Mouse (Mus musculus): ENCODE data around the gene Tas2r143. TPM values are rescaled to one million over a fixed set of nuclear protein-coding genes. Genes with fewer than 3 reads are reported as not detected.

The Tas2r143 gene
- polyA plus RNA-seq, 1 experiment from 2014 or later, result not detected

DNA sequence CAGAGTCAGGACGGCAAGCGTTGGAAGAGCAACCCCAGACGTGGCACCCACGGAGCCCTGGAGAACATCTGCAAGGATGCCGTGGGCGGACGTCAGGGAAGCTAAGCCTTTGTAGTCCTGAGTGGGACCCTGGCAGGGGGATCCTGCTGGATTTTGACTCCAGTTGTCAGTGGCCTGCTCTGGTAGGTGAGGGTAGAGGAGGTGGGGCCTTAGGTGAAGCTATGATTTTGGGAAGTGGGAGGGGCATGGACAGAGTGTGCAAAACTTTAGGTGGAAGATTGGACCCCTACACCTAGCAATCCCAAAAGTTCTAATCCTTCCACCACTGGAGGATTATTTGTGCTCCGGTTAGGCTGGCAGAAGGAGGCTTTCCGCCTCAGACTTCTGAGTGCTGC is 27.6 kb upstream of the Tas2r143 start:
- H3K36me3 ChIP-seq (replicated peaks), result no peaks in the 10 kb centered on the region
- peak; percentile 46 for ATAC-seq (replicated peaks)
- H3K4me1 ChIP-seq, result peaks cover 14% of the 10 kb centered on the region
- 22% methylated on average over 9 of the region's 9 CpGs for WGBS
- 0 out of 2 replicates have a peak, but pooled peaks cover 7% of the 10 kb centered on the region for H3K27me3 ChIP-seq (replicated peaks)
- peak overlapping the region; percentile 99 for H3K4me2 ChIP-seq
- peak overlapping the region; percentile 51; the same call in 1 of the 2 replicates for H3K4me3 ChIP-seq
- no peak overlapping the region for H3K9ac ChIP-seq
- H3K27ac ChIP-seq, result no peak overlapping the region
- no peaks in the 10 kb centered on the region for H3K9me3 ChIP-seq

DNA sequence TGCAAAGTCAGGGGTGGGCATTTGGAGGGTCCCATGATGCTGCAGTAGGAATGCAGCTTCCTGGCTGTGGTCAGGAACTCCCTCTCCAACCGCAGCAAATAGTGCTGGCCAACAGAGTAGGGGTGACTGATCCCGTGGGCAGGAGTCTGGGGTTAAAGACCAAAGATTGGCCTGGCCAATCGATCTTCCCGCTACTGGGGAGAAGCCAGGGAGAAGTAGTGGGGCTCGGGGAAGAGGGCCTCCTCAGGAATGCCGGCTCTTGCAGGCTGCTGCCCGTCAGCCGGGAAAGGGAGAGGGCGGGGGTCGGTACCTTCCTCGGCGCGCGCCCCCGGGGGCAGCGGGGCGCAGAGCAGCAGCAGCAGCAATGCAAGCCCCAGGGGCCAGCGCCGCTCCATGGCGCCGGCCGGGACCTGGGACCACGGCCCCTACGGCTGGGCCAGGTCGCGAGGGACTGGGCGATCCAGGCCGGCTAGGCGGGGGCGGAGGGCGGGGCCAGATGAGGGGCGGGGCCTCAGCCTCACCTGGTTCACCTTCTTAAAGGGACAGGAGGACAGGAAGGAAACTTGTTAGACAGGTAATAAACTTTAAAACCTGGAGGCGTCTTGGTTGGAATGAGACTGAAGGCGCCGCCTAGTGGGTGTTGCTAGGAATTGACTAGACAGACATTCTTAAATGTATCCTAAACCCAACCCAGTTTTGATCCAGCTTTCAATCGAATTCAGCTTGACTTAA is 27.1 kb upstream of the Tas2r143 start, which contains the start of gene Epha1:
Epha1 (minus strand) TSS at position 453 of the 732 bp plus-strand sequence.
- peak within 1 kb of the TSS; percentile 99 for H3K4me2 ChIP-seq
- H3K36me3 ChIP-seq (replicated peaks), result no peaks in the 10 kb centered on the region
- H3K4me3 ChIP-seq, result peak within 1 kb of the TSS; percentile 51
- H3K4me1 ChIP-seq, result peaks cover 14% of the 10 kb centered on the region
- no peak within 1 kb of the TSS for H3K27ac ChIP-seq
- 0 out of 2 replicates have a peak, but pooled peaks cover 7% of the 10 kb centered on the region for H3K27me3 ChIP-seq (replicated peaks)
- WGBS, result under 1% methylated on average over 36 of the region's 36 CpGs
- peak within 1 kb of the TSS; percentile 48 for H3K9ac ChIP-seq
- peak; percentile 83 for ATAC-seq (replicated peaks)
- no peaks in the 10 kb centered on the region for H3K9me3 ChIP-seq

DNA sequence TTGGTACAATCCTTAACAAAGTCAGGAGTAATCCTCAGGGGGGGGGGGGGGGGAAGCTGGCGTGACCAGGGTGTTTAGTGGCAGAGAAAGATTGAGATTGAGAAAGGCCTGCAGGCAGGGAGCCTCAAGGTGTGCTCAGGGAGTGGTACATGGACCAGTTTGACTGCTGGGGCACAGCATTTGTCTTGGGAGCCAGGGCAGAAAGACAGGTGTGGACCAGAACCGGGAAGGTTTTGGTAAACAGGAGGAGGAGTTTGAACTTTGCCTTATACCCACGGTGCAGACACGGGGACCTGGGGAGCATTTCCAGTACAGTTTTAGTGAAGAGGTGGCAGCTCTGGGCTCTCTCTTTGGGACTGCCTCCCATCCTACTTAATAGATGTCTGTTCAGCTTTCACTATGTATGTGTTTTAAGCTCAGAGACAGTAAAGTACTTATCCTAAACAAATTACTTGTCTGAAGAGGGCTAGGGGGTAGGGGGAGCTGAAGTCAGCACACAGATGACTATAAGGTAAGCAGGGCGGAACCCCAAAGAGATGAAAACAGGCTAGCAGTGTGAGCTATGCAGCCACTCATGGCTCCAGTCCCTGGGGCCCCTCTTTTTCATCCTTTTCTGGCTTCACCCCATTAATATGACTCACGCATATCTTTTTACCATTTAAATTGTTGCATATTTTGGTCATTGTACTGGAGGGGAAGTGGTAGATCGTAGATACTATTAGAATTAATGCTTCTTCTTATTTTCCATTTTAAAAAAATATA is 26.2 kb upstream of the Tas2r143 start:
- Histone ChIP-seq H3K27me3 (replicated peaks) (peaks cover 7% of the 10 kb centered on the region; the same call in 1 of the 2 replicates), H3K4me3 (peak overlapping the region; percentile 51), H3K36me3 (replicated peaks) (no peaks in the 10 kb centered on the region), H3K4me2 (peak overlapping the region; percentile 99), H3K27ac (no peak overlapping the region), H3K9me3 (no peaks in the 10 kb centered on the region), H3K4me1 (peaks cover 14% of the 10 kb centered on the region), H3K9ac (0 out of 2 replicates have a peak overlapping the region, but pooled peaks have one; percentile 48)
- ATAC-seq (replicated peaks), result peak; percentile 32
- 40% methylated on average over 7 of the region's 7 CpGs for WGBS

DNA sequence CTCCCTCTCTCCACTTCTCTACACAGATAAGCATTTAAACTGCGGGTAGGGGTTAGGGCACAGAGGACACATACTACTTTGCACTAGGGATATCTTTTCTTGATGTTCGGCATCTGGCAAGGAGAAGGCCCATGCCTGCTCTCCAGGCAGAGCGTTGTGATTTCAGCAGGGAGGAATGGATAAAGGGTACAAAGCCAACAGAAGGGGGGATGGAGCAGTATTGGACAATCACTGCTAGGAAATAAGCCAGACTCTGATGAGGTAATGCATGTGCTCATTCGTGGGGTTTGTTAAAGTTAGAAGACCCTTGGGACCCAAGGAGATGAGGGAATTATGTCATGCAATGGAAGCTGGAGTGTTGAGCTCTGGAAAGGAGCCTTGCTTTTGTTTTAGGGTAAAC is 25.3 kb upstream of the Tas2r143 start:
- 80% methylated on average over 4 of the region's 4 CpGs for WGBS
- peaks cover 7% of the 10 kb centered on the region for H3K27me3 ChIP-seq (replicated peaks)
- H3K4me2 ChIP-seq, result no peak overlapping the region
- ATAC-seq (replicated peaks), result no peak
- peaks cover 14% of the 10 kb centered on the region for H3K4me1 ChIP-seq
- no peak overlapping the region for H3K4me3 ChIP-seq
- no peak overlapping the region for H3K9ac ChIP-seq
- H3K27ac ChIP-seq, result no peak overlapping the region
- no peaks in the 10 kb centered on the region for H3K36me3 ChIP-seq (replicated peaks)
- H3K9me3 ChIP-seq, result no peaks in the 10 kb centered on the region

DNA sequence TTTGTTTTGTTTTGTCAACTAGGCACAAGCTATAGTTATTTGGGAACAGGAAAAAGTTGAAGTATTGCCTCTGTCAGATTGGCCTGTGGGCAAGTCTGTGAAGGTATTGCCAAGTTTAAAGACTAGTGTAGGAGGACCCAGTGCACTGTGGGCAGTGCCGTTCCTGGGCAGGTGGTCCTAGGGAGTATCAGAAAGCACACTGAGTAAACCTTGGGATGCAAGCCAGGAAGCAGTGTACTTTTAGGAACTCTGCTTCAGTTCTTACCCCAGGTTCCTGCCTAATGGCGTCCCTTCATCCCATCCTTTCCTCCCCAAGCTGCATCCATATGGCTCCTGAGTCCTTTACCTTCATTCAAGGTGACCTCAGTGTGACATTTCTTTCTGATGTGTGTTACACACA is 24.9 kb upstream of the Tas2r143 start:
- Histone ChIP-seq H3K9ac (no peak overlapping the region), H3K27me3 (replicated peaks) (peaks cover 7% of the 10 kb centered on the region), H3K4me2 (no peak overlapping the region), H3K9me3 (no peaks in the 10 kb centered on the region), H3K4me1 (peaks cover 14% of the 10 kb centered on the region), H3K4me3 (no peak overlapping the region), H3K36me3 (replicated peaks) (no peaks in the 10 kb centered on the region), H3K27ac (no peak overlapping the region)
- WGBS, result 83% methylated on average over 2 of the region's 2 CpGs
- ATAC-seq (replicated peaks), result no peak

DNA sequence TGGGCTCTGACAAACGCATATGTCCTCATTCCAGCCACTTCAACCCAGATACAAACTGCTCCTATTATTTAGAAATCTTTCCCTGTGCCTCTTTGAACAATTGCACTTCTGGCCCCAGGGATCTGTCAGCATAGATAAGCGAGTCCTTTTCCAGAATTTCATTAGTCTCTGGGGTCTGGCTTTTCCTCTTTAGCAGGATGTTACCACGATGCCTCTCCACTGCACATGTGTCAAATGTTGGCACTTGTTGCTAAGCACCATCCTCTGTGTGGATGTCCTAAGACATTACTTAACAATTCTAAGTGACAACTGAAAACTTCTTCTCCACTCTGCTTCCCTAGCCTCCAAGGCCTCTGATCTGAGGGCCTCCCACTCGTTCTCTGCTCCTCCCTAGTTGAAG is 24.0 kb upstream of the Tas2r143 start:
- no peak for ATAC-seq (replicated peaks)
- no peak overlapping the region for H3K27ac ChIP-seq
- H3K27me3 ChIP-seq (replicated peaks), result peaks cover 7% of the 10 kb centered on the region
- no peak overlapping the region for H3K9ac ChIP-seq
- H3K4me2 ChIP-seq, result no peak overlapping the region
- H3K36me3 ChIP-seq (replicated peaks), result no peaks in the 10 kb centered on the region
- no peaks in the 10 kb centered on the region for H3K9me3 ChIP-seq
- WGBS, result 34% methylated on average over 4 of the region's 4 CpGs
- H3K4me1 ChIP-seq, result peaks cover 14% of the 10 kb centered on the region
- no peak overlapping the region for H3K4me3 ChIP-seq

DNA sequence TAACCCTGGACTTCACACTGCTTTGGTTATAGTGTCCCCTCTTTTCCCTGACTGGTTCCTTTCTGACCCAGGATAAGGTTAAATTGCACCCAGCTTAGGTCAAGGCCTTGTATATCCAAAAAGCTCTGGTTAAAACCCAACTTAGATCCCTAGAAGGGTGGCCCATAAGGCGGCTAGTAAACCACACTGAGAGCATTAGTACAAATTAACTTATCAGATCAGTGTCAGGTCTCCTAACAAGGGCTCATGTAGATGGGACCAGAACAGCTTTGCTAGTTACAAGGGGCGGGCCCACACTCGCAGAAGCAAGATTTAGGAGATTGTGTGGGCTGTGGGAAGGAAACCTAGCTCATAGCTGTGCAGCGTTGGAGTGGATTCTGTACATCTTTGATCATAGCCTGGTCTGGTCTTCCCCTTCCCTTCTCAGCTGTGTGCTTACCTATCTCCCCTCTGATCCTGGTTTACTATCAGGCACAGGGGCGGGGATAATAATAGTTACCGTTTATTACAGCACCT is 23.5 kb upstream of the Tas2r143 start:
- H3K9ac ChIP-seq, result no peak overlapping the region
- H3K27ac ChIP-seq, result no peak overlapping the region
- peaks cover 7% of the 10 kb centered on the region for H3K27me3 ChIP-seq (replicated peaks)
- H3K4me1 ChIP-seq, result peaks cover 14% of the 10 kb centered on the region
- 67% methylated on average over 6 of the region's 6 CpGs for WGBS
- no peak for ATAC-seq (replicated peaks)
- H3K4me3 ChIP-seq, result no peak overlapping the region
- no peaks in the 10 kb centered on the region for H3K9me3 ChIP-seq
- H3K36me3 ChIP-seq (replicated peaks), result no peaks in the 10 kb centered on the region
- no peak overlapping the region for H3K4me2 ChIP-seq

DNA sequence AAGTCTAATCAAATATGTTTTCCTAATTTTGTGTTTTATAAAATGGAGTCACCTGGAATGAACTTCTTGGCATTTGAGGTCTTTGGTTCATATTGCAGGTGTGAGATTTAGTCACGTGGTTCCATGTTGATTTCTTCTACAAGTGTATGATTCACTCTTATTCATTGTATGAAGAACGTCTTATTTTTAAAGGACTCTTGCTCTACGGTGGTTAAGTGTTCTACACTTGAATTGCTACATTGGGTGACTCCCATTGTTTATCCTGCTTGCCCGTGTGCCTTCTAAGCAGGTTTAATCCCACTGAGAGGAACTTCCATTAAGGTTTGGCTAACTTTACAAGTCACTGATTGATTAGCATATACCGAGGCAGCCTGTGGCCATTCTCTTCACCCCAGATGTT is 22.8 kb upstream of the Tas2r143 start:
- H3K27me3 ChIP-seq (replicated peaks), result peaks cover 4% of the 10 kb centered on the region
- 61% methylated on average over 5 of the region's 5 CpGs for WGBS
- H3K36me3 ChIP-seq (replicated peaks), result no peaks in the 10 kb centered on the region
- ATAC-seq (replicated peaks), result no peak
- peaks cover 14% of the 10 kb centered on the region for H3K4me1 ChIP-seq
- no peak overlapping the region for H3K4me3 ChIP-seq
- H3K9me3 ChIP-seq, result no peaks in the 10 kb centered on the region
- H3K9ac ChIP-seq, result no peak overlapping the region
- no peak overlapping the region for H3K4me2 ChIP-seq
- H3K27ac ChIP-seq, result no peak overlapping the region

DNA sequence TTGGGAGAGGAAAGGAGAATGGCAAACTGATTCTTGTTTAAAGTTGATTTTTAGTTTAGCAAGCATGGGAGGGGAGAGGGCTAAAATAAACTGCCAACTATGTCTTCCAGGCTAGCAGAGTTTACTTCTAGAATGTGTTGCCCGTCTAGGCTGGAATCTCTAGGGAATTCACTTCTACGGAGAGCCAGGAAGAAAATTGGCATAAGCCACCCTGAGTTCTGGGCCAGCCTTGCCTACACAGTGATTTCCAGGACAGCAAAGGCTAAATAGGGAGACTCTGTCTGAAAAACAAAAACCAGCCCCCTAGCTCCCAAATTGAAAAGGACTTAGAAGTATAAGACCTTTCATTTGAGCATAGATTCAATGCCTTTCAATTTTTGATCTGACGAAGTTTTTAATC is 20.5 kb upstream of the Tas2r143 start:
- Histone ChIP-seq H3K4me1 (no peaks in the 10 kb centered on the region), H3K36me3 (replicated peaks) (no peaks in the 10 kb centered on the region), H3K27ac (no peak overlapping the region), H3K9ac (no peak overlapping the region), H3K4me2 (no peak overlapping the region), H3K27me3 (replicated peaks) (peaks cover 3% of the 10 kb centered on the region), H3K9me3 (no peaks in the 10 kb centered on the region), H3K4me3 (no peak overlapping the region)
- 35% methylated on average over 3 of the region's 3 CpGs for WGBS
- no peak for ATAC-seq (replicated peaks)

DNA sequence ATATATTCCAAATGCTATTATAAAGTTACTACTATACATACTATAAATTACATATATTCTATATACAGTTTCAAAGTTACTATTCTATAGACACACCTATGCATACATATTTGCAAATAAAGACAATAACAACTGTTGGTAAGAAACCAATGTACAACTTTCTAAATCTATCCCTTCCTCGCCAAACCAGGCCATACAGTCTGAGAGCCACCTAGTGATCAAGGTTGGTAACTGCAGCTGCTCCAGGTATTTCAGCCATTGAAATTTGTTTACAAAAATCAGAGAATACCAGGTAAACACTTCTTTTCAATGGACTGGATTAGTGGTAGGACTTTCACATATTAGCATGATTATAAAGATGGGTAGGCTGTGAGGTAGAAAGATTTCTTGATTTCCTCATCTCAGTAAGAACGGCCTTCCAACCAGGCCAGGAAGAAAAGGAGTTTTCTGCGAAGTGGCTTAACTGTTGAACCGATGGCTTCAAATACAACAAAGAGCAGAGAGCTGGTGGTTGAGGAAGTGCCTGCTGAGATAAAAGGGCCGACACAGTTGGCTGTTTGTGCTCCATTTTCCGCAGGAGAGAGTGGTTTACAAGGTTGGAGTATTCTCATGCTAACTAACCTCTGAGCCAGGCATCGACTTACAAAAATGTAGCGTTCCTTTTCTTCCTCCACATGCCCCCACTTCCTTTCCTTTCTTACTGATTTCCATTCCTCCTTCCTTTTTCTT is 19.5 kb upstream of the Tas2r143 start:
- ATAC-seq (replicated peaks), result peak; percentile 74
- no peaks in the 10 kb centered on the region; the same call in none of the 2 replicates for H3K27me3 ChIP-seq (replicated peaks)
- no peaks in the 10 kb centered on the region for H3K36me3 ChIP-seq (replicated peaks)
- peak overlapping the region; percentile 14; the same call in 1 of the 2 replicates for H3K4me2 ChIP-seq
- no peaks in the 10 kb centered on the region for H3K4me1 ChIP-seq
- no peak overlapping the region for H3K27ac ChIP-seq
- H3K9me3 ChIP-seq, result no peaks in the 10 kb centered on the region
- H3K9ac ChIP-seq, result no peak overlapping the region
- H3K4me3 ChIP-seq, result no peak overlapping the region
- 2% methylated on average over 8 of the region's 8 CpGs for WGBS

DNA sequence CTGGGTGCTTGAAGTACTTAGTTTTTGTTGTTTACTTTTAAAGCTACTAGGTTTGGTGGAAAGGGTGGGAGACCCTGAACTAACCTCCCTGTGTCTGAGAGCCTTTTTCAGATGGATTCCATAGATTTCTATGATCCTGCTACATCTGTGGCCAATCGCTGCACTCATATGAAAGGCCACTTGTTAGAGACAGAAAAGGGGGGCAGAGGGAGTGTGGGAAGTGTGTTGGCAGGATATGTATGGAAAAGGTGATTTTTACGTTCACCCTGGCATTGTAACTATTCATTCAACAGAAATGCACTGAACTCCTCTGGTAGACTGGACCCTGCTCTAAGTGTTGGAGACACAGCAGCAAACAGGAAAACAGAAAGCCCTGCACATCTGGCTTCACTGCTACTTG is 18.8 kb upstream of the Tas2r143 start:
- no peaks in the 10 kb centered on the region for H3K9me3 ChIP-seq
- H3K27ac ChIP-seq, result no peak overlapping the region
- no peaks in the 10 kb centered on the region; the same call in none of the 2 replicates for H3K27me3 ChIP-seq (replicated peaks)
- H3K4me2 ChIP-seq, result no peak overlapping the region
- ATAC-seq (replicated peaks), result no peak
- no peak overlapping the region for H3K4me3 ChIP-seq
- no peaks in the 10 kb centered on the region for H3K4me1 ChIP-seq
- no peaks in the 10 kb centered on the region for H3K36me3 ChIP-seq (replicated peaks)
- 35% methylated on average over 2 of the region's 2 CpGs for WGBS
- no peak overlapping the region for H3K9ac ChIP-seq

DNA sequence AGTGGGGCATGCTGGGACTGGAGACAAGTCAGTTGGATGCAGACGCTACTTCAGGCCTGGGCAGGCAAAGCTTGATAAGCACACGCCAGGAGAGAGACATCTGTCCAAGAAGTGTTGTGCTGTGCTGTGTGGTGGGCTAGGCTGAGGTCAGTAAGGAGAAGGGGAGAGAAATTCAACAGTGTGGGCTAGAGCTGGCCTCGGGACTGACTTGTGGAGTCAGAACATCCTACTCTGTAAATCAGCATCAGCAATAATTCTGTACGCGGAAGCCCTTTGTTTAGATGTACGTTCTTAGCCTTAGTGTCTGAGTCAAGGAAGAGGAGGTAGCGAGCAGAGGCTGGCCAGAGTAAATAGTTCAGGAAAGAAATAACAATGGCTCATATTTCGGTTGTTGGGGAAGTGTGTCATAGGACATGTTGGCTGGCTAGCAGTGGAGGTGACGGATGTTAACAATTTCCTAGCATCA is 18.1 kb upstream of the Tas2r143 start:
- Histone ChIP-seq H3K9me3 (no peaks in the 10 kb centered on the region), H3K4me3 (no peak overlapping the region), H3K27me3 (replicated peaks) (no peaks in the 10 kb centered on the region; the same call in none of the 2 replicates), H3K4me2 (no peak overlapping the region), H3K9ac (no peak overlapping the region), H3K4me1 (no peaks in the 10 kb centered on the region), H3K27ac (no peak overlapping the region), H3K36me3 (replicated peaks) (no peaks in the 10 kb centered on the region)
- no peak for ATAC-seq (replicated peaks)
- WGBS, result 76% methylated on average over 9 of the region's 9 CpGs

Data from midbrain, embryonic 15.5 days (tissue).